Mouse (Mus musculus) kidney, embryonic 14.5 days (tissue): ENCODE measurements at regions not wholly inside any gene's neighbourhood (a gene's known extent, or its start where the extent isn't known, plus 50 kb on each side); places are given as distances from the start of the nearest gene placed in this dataset.

Source experiments
- ATAC-seq: fragments of 200-750 bp; cut with Nextera tagmentation; 2 replicates; pipeline ENCODE4 v1.8.0; 2017; ENCODE audit warnings: moderate number of reproducible peaks, mild to moderate bottlenecking, moderate TSS enrichment, moderate library complexity; ENCODE audit not compliant: low FRiP score, low TSS enrichment
- H3K27ac ChIP-seq: fragments of 300-500 bp; sonication (generic); 2 replicates; pipeline ENCODE4 v1.5.1; 2014; ENCODE audit warnings: low read depth, mild to moderate bottlenecking, low read length, moderate library complexity, mixed read lengths
- H3K27me3 ChIP-seq: fragments of 300-500 bp; sonication (generic); 2 replicates; pipeline ENCODE4 v1.6.1; 2014; ENCODE audit warnings: mild to moderate bottlenecking, low read length; ENCODE audit not compliant: control insufficient read depth, insufficient read depth
- H3K36me3 ChIP-seq: fragments of 300-500 bp; sonication (generic); 2 replicates; pipeline ENCODE4 v1.6.1; 2014; ENCODE audit warnings: low read length, mixed read lengths; ENCODE audit not compliant: control insufficient read depth, insufficient read depth
- H3K4me1 ChIP-seq: fragments of 300-500 bp; sonication (generic); 2 replicates; pipeline ENCODE4 v1.6.1; 2014; ENCODE audit warnings: low read length, mixed read lengths; ENCODE audit not compliant: control insufficient read depth, insufficient read depth
- H3K4me2 ChIP-seq: fragments of 300-500 bp; sonication (generic); replicated peaks from 2 replicates; pipeline ENCODE4 v1.6.1; 2014; ENCODE audit warnings: low read depth, mild to moderate bottlenecking, low read length
- H3K4me3 ChIP-seq: fragments of 300-500 bp; sonication (generic); 2 replicates; pipeline ENCODE4 v1.5.1; 2014; ENCODE audit warnings: mild to moderate bottlenecking, low read length
- H3K9ac ChIP-seq: fragments of 300-500 bp; sonication (generic); 2 replicates; pipeline ENCODE4 v1.6.1; 2014; ENCODE audit warnings: low read depth, mild to moderate bottlenecking, low read length, moderate library complexity
- H3K9me3 ChIP-seq: fragments of 300-500 bp; sonication (generic); 2 replicates; pipeline ENCODE4 v1.6.1; 2016; ENCODE audit warnings: low read length; ENCODE audit not compliant: control insufficient read depth
- WGBS: fragments of 180-500 bp; shearing (Covaris S2); extraction: QIAGEN DNeasy Blood & Tissue Kit; methylation state at CpG from one replicate; pipeline ENCODE4 v1.1.7; 2014; 5-methylcytosine and 5-hydroxymethylcytosine counted together

DNA sequence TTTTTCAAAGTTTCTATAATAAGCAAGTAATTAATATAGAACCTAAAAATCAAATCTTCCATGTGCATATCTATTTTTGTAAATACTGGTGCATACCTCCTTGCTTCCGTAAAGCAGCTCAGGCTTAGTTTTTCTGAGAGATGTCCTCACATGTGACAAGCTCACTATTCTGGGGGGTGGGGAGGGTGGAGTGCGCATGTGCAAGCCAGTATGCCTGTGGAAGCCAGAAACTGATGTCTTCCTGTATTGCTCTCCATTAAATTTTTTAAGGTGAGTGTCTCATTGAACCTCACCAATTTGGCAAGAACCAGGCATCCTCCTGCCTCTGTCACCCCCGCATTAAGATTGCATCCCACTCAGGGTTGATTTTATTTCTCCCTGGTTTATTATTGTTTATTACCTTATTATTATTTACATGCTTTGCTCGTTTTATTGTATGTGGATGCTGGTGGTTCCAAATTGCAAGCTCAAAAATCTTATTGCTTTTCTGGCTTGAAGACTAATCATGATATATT is 179.2 kb downstream of the Cd47 start:
- H3K27me3 ChIP-seq = no peaks in the 10 kb centered on the region
- H3K27ac ChIP-seq = no peak overlapping the region
- H3K9ac ChIP-seq = no peak overlapping the region
- no peak for ATAC-seq
- WGBS = 91% methylated on average over 4 of the region's 4 CpGs
- H3K4me2 ChIP-seq = no peak overlapping the region
- no peaks in the 10 kb centered on the region for H3K4me1 ChIP-seq
- no peaks in the 10 kb centered on the region for H3K36me3 ChIP-seq
- no peak overlapping the region for H3K4me3 ChIP-seq
- H3K9me3 ChIP-seq = no peaks in the 10 kb centered on the region

DNA sequence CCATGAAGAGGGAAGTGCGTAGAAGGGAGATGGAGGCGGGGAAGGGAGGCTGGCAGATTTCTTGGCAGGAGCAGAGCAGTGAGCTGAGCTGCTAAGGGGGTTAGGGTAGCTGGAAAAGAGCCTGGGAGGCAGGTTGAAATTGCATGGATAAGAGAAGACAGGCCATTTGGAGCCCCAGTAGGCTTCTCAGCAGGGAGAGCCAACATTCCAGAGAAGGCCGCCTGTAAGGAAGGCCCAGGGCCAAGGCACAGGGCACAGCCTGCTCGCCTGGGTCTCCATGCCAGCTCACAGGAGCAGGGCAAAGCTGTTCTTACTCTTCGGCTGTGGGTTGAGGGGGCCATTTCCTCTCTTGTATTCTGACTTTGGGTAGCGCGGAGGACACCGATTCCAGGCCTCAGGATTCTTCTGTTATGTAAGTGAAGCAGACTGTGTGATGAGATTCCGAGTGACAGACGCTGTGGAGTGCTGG is 179.9 kb downstream of the Cd47 start:
- 77% methylated on average over 10 of the region's 10 CpGs for WGBS
- no peaks in the 10 kb centered on the region for H3K9me3 ChIP-seq
- no peak overlapping the region for H3K4me2 ChIP-seq
- H3K27me3 ChIP-seq = no peaks in the 10 kb centered on the region
- no peak overlapping the region for H3K9ac ChIP-seq
- no peak overlapping the region for H3K4me3 ChIP-seq
- no peak for ATAC-seq
- no peak overlapping the region for H3K27ac ChIP-seq
- H3K36me3 ChIP-seq = no peaks in the 10 kb centered on the region
- no peaks in the 10 kb centered on the region; the same call in 1 of the 2 replicates for H3K4me1 ChIP-seq

DNA sequence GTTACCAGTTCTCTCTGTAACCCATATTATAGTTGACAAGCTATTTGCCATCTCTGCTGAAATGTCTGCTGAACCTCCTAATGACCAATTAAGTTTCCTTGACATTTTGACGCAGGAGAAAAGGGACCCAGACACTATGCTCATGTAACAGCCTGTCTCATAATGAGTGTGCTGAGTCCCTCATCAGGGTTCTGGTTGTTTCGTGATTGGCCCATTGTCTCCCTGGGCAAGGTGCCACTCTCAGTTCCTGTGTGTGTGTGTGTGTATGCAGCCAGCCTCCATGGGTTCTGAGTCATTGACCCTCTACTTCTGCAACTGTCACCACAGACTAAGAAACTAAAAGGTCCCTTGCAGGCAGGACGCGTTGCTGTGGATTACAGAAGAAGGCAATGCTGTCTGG is 181.8 kb downstream of the Cd47 start:
- no peak overlapping the region for H3K4me3 ChIP-seq
- H3K4me1 ChIP-seq = no peaks in the 10 kb centered on the region; the same call in 1 of the 2 replicates
- H3K9ac ChIP-seq = no peak overlapping the region
- no peak overlapping the region for H3K27ac ChIP-seq
- H3K4me2 ChIP-seq = no peak overlapping the region
- no peaks in the 10 kb centered on the region for H3K27me3 ChIP-seq
- H3K36me3 ChIP-seq = no peaks in the 10 kb centered on the region
- H3K9me3 ChIP-seq = no peaks in the 10 kb centered on the region
- 79% methylated on average over 4 of the region's 4 CpGs for WGBS
- no peak for ATAC-seq

DNA sequence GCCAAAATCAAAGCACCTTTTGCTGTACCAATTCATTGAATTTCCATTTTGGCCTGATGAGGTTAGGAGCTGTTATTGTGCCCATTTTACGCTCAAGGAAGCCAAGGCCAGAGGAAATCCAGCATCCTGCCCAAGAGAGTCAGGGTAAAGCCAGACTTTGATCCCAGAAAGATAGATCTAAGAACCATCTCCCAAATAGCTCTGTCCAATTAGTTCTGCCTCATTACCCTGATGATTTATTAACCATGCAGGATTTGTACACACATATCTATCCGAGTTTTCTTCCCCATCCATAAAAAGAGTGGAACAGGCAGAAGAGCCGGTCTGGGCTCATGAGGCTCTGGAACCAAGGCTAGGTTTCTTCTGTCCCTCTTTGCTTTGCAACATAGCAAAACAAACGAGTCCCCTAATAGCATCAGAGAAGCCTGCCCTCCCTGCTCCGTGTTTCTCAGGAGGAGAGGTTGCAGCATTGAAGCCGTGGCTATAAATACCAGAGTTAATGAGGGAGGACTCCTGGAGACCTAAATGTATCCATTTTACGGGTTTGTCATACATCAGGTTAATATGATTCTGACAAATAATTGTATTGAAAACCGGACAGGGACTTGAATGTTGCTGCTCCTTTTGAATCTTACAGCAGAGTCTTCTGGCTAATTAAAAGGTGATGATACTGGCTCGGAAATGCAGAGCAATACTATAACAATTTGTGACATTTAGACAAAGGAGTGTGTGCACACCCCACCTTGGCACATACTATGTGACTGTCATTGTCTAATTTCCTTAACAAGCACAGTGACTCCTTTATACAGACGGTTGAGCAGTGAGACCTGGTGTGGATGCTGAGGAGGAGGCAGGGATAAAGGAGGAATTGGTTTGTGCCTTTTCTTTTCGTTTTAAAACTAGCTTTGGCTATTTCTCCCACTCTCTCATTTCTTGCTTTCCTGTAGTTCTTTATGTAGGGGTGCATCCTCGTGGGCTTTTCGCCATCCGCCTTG is 185.0 kb downstream of the Cd47 start:
- no peaks in the 10 kb centered on the region for H3K9me3 ChIP-seq
- no peaks in the 10 kb centered on the region for H3K27me3 ChIP-seq
- no peak overlapping the region for H3K27ac ChIP-seq
- no peaks in the 10 kb centered on the region; the same call in 1 of the 2 replicates for H3K4me1 ChIP-seq
- ATAC-seq = peak; percentile 62
- WGBS = 26% methylated on average over 14 of the region's 14 CpGs
- H3K4me3 ChIP-seq = no peak overlapping the region
- H3K4me2 ChIP-seq = no peak overlapping the region
- no peaks in the 10 kb centered on the region for H3K36me3 ChIP-seq
- H3K9ac ChIP-seq = no peak overlapping the region

DNA sequence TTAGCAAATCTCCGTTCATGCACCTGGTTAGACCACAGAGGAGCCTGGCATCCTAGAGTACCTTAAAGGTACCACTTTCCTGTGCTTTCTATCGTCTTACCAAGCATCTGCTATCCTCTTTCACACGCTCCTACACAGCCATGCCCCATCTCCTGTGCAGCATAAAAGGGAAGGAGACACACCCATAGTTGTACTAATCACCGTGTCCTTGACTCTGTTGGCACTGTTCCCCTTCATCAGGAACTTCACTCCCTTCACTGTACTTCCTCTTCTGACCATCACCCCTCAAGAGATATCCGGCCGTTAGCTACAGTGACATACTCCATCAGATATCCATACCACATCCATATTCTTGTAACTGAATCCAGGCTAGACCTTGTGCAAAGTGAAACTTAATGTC is 186.6 kb downstream of the Cd47 start:
- Histone ChIP-seq H3K4me1 (no peaks in the 10 kb centered on the region; the same call in 1 of the 2 replicates), H3K27ac (no peak overlapping the region), H3K36me3 (no peaks in the 10 kb centered on the region), H3K27me3 (no peaks in the 10 kb centered on the region), H3K9ac (no peak overlapping the region), H3K4me2 (no peak overlapping the region), H3K4me3 (no peak overlapping the region), H3K9me3 (no peaks in the 10 kb centered on the region)
- 71% methylated on average over 6 of the region's 6 CpGs for WGBS
- no peak for ATAC-seq

DNA sequence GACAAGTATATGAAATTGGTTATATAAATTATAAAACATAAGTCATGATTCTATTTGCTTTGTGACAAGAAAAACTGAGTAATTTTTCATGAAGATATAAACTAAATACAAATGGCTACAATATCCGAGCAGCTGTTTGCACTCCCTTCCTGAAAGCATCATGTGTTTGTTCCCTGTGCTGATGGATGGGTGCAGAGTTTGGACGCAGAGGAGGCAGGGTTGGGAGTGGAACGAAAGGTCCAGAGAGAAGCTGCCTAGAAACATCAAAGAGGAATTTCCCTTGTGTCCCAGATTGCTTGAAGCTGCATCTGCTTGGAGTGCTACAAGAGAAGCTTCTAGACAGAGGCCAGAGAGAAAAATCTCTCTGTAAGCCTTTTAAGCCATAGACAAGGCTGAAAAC is 195.5 kb downstream of the Cd47 start:
- H3K4me1 ChIP-seq = no peaks in the 10 kb centered on the region
- no peaks in the 10 kb centered on the region for H3K27me3 ChIP-seq
- H3K36me3 ChIP-seq = no peaks in the 10 kb centered on the region
- H3K4me3 ChIP-seq = no peak overlapping the region
- 45% methylated on average over 3 of the region's 3 CpGs for WGBS
- no peak overlapping the region for H3K4me2 ChIP-seq
- H3K9me3 ChIP-seq = no peaks in the 10 kb centered on the region
- H3K9ac ChIP-seq = no peak overlapping the region
- ATAC-seq = no peak
- no peak overlapping the region for H3K27ac ChIP-seq

DNA sequence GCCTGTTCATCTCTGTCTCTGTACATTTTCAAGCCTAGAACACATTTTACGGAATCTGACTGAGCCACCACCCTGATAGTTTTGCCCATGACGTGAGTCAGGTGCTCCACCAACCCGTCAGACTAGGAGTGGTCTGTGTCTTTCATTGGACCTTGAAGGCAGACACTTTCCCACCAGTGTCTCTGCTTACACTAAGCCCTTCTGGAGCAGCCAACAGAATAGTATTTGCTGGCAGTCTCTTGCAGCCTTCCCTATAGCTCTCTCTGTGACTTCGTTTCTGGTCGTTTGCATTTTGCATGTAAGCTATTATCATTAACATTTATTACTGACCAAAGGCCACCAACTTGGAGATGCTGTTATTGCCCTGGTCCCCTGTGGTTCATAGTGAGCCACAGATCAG is 196.3 kb downstream of the Cd47 start:
- H3K9me3 ChIP-seq = no peaks in the 10 kb centered on the region
- no peaks in the 10 kb centered on the region for H3K36me3 ChIP-seq
- no peak overlapping the region for H3K9ac ChIP-seq
- H3K4me2 ChIP-seq = no peak overlapping the region
- H3K27me3 ChIP-seq = no peaks in the 10 kb centered on the region
- no peak overlapping the region for H3K4me3 ChIP-seq
- H3K27ac ChIP-seq = no peak overlapping the region
- no peak for ATAC-seq
- 72% methylated on average over 5 of the region's 5 CpGs for WGBS
- no peaks in the 10 kb centered on the region for H3K4me1 ChIP-seq

DNA sequence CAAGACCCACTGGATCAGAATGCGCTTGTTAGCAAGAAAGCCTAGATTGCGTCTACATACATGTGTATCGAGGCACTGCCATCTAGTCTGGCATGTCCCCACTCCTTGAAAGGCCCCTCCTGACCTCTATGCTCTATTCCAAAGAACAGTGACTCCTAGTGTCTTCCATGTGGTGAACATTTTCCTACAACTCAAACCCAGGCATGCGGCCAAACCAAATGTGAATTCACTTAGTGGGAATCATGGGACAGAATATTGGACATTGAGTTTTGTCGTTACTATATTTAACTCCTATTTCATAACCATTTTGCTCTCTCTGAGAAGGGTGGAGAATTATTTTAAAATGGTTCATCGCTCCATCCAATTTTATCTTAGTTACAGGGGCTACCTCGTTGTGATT is 196.7 kb downstream of the Cd47 start:
- H3K4me2 ChIP-seq = no peak overlapping the region
- no peak overlapping the region for H3K9ac ChIP-seq
- H3K36me3 ChIP-seq = no peaks in the 10 kb centered on the region
- H3K9me3 ChIP-seq = no peaks in the 10 kb centered on the region
- H3K4me1 ChIP-seq = no peaks in the 10 kb centered on the region
- H3K4me3 ChIP-seq = no peak overlapping the region
- no peak overlapping the region for H3K27ac ChIP-seq
- no peaks in the 10 kb centered on the region for H3K27me3 ChIP-seq
- ATAC-seq = no peak
- 91% methylated on average over 7 of the region's 7 CpGs for WGBS

DNA sequence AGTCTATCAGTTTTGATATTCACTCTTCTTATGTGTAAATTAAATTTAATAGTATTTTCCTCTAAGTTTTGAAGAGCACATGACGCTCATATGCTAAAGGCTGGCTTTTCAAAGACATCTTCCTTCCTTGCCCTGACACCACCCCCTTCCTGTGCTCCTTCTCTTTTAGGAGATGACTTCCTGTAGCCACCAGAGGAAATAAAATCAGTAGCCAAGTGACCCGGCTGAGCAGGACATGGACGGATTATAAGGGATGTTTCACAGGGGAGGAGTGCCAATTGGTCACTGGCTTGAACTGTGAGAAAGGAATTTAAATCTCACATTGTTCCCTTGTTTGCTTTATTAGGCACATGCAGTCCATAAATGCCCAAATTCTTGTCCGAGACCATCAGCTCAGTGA is 200.5 kb downstream of the Cd47 start:
- Histone ChIP-seq H3K36me3 (no peaks in the 10 kb centered on the region), H3K27me3 (no peaks in the 10 kb centered on the region), H3K9ac (no peak overlapping the region), H3K4me1 (no peaks in the 10 kb centered on the region), H3K4me2 (no peak overlapping the region), H3K9me3 (no peaks in the 10 kb centered on the region), H3K4me3 (no peak overlapping the region), H3K27ac (no peak overlapping the region)
- ATAC-seq = no peak
- WGBS = 60% methylated on average over 4 of the region's 4 CpGs
